Mouse (Mus musculus) T-helper 2 cell (primary cell): ENCODE data around the gene Lmtk3.

Source experiments
- in situ Hi-C: fragments of 300-600 bp; cut with MboI, MseI; formaldehyde crosslinking; loops from one replicate; pipeline ENCODE4 v1.15.1; 2025; ENCODE audit warnings: high pct_unique_total_duplicates

Lmtk3 gene

GRCm38 (mm10) chr7:45783511-45784091, at the start of gene Lmtk3:
Gene Lmtk3 (plus strand): TSS chr7:45783738.
- in situ Hi-C loops = no loop called here

- in situ Hi-C loops = no loop called here
Measured at GRCm38 (mm10) chr7:45739162-45739763, 44.3 kb upstream of the Lmtk3 start.

- in situ Hi-C loops = loop anchor here (5.0 kb wide), 1 partner anchor 182 kb away; the partner anchor contains the start of genes Ccdc114 and Emp3
Measured at GRCm38 (mm10) chr7:45739820-45740219, 43.7 kb upstream of the Lmtk3 start.

GRCm38 (mm10) chr7:45741308-45741707, 42.2 kb upstream of the Lmtk3 start:
- in situ Hi-C loops = loop anchor here (5.0 kb wide), 1 partner anchor 181 kb away; the partner anchor contains the start of genes Ccdc114 and Emp3

DNA sequence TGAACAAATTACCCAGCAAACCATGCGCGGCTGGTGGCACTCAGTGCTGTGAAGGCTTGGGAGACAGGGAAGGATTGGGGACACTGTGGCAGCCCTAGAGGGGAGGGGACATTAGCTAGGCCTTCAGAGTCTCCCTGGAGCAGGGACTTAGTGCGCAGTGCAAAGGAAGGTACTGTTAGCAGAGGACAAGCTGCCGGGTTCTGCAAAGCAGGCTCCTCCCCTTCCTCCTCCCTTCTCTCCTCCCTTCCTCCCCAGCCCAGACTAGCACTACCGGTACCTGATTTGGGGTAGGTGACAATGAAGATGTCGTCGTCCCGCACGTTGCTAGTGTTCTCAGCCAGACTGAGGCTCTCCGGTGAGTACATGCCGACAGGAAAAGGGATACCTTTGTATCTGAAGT, 41.8 kb upstream of the Lmtk3 start:
- in situ Hi-C loops = loop anchor here (5.0 kb wide), 1 partner anchor 181 kb away; the partner anchor contains the start of genes Ccdc114 and Emp3

GRCm38 (mm10) chr7:45742338-45742737, 41.2 kb upstream of the Lmtk3 start:
- in situ Hi-C loops = loop anchor here (5.0 kb wide), 1 partner anchor 180 kb away; the partner anchor contains the start of genes Ccdc114 and Emp3

GRCm38 (mm10) chr7:45744387-45744786, 39.2 kb upstream of the Lmtk3 start:
- in situ Hi-C loops = loop anchor here (5.0 kb wide), 1 partner anchor 178 kb away; the partner anchor contains the start of genes Ccdc114 and Emp3

GRCm38 (mm10) chr7:45746518-45746917, 37.0 kb upstream of the Lmtk3 start:
- in situ Hi-C loops = no loop called here

DNA sequence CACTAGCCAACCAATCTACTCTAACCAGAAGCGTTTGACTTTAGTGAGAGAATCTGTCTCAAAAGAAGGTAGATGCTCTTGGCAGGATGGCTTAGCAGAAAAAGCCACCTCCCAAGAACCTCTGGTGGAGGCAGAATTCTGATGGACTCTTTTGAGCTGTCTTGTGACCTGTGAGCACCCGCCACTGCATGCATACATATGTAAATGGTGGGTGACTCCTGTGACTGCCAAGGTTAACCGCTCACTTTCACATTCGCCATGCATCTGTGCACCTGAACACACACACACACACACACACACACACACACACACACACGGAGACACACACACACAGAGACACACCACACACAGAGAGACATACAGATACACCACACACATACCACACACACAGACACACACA, 36.1 kb upstream of the Lmtk3 start:
- in situ Hi-C loops = no loop called here

GRCm38 (mm10) chr7:45748110-45748509, 35.4 kb upstream of the Lmtk3 start:
- in situ Hi-C loops = no loop called here

- in situ Hi-C loops = no loop called here
Measured at GRCm38 (mm10) chr7:45749401-45749800, 34.1 kb upstream of the Lmtk3 start.

DNA sequence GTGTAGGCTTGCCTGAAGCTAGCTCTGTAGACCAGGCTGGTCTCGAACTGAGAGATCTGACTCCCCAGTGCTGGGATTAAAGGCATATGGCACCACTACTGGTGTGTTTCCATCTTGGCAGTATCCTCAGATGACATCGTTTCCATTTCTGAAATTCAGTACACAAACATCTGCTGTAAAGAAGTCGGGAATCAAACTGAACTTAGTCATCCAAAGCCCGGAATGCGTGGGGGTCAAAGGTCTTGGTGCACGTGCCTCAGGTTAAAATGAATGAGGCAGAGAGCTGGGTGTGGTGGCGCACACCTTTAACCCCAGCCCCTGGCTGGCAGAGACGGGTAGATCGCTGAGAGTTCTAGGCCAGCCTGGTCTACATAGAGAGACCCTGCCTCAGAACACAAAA, 33.4 kb upstream of the Lmtk3 start:
- in situ Hi-C loops = no loop called here

DNA sequence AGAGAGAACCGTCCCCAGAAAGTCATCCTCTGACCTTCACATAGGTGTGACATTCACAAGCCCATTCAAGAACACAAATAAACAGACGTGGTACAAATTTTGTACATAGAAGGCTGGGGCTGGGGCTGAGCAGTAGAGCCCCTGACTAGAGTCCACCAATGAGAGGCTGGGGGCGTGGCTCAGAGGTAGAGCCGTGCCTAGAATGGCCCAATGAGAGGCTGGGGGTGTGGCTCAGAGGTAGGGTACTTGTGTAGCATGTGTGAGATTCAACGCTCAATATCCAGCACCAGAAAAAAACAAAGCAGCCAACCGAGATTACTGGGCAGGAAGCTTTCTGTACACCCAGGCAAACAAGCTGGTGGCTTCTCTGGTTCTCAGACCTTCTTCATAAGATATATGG, 27.8 kb upstream of the Lmtk3 start:
- in situ Hi-C loops = no loop called here

DNA sequence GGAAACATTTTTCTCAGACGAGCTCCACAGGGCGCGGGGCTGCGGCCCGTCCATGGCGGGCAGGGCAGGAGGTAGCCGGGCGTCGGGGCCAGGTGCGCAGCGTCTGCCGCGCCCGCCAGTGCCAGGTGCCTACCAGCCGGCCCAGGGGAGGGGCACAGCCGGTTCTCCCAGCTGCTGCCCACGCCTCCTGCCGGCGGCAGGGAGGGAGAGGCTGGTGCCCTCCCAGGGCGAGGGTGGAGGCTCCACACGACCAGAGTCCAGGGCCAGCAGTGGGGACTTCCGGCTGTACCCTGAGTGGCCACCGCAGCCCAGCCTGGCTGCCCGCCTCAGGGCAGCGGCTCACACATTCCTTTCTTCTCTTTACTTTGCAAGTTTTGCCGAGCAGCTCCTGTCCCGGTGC, 24.1 kb upstream of the Lmtk3 start:
- in situ Hi-C loops = no loop called here

DNA sequence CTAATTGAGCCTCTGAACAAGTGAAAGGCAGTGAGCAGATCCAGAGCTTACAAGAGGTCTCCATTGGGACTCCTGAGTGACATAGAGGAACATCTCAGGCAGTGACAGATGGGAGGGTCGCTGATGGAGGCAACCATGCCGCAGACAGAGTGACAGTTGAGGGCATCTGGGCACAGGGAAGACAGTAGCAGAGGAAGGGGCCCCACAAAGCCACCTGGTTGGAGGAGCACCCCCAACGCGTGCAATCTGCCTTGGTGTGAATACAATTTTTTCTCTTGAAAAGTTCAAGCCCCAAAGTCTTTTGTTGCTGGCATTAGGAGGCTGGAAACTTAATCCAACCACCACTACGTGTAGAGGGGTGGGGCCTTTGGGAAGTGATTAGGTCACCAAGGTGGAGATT, 23.4 kb upstream of the Lmtk3 start:
- in situ Hi-C loops = no loop called here

- in situ Hi-C loops = no loop called here
Measured at GRCm38 (mm10) chr7:45765995-45766394, 17.5 kb upstream of the Lmtk3 start.

DNA sequence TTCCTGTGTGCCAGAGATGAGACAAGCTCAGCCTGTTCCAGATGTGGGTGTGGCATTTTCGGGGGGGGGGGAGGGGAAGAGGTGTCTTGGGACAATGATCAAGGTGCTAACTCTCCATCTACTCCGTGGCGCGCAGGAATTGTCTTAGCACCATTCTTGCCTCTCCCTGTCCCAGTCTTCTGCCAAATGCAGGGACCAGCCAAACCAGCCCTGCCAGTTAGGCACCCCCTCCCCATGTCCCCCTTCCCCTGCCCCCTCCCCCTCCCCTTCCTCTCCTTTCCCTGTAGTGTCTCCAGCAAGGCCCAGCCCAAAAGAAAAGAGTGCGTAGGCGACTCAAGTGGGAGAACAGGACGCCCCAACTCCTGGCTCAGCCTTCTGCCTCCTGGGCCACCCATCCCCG, 16.8 kb upstream of the Lmtk3 start:
- in situ Hi-C loops = no loop called here

- in situ Hi-C loops = no loop called here
Measured at GRCm38 (mm10) chr7:45767500-45767899, 16.0 kb upstream of the Lmtk3 start.

DNA sequence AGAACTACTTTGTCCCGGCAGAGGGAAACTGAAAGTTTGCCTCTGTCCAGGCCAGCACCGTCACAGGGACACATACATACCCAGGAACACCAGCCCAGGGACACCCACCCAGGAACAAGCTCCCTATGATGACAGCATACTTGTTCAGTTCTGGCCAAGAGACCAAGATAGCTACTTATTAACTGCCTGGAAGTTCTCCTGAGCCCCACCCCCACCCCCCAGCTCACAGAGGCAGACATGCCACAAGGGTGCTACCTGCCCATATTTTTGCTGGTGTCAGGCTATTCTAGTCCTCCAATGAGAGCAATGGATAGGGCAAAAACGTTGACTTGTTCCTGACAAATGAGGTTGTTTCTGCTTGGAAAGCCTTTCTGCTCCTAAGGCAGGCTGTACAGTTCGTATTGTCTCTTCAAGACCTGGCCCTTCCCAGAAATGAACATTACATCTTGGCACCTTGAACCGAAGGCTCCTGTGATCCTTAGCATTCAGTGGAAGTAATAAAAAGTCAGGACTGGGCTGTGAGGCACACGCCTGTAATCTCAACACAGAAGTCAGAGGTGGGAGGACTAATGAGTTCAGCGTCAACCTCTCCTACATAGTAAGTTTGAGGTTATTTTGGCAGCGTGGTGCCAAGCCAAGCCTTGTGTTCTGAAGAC, 13.0 kb upstream of the Lmtk3 start:
- in situ Hi-C loops = no loop called here

- in situ Hi-C loops = no loop called here
Measured at GRCm38 (mm10) chr7:45771101-45771500, 12.4 kb upstream of the Lmtk3 start.

DNA sequence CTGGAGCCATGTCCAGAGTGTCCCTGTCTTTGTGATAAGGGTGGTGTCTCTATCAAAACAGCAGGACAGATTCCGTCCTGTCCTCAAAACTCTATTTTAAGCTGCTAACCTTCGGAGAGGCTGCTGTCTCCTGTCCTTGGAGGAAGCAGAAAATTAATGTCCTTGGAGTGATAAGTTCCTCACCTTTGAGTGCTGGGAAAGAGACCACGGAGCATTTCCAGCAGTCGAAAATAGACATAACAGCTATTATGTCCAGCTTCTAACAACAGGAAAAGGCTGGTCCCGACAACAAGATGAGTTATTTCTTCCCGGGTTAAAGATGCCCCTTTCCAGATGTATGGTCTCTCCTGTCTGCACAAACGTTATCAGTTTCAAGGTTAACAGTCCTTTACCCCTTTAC, 8.3 kb upstream of the Lmtk3 start:
- in situ Hi-C loops = no loop called here

- in situ Hi-C loops = no loop called here
Measured at GRCm38 (mm10) chr7:45779081-45779641, 4.4 kb upstream of the Lmtk3 start.

DNA sequence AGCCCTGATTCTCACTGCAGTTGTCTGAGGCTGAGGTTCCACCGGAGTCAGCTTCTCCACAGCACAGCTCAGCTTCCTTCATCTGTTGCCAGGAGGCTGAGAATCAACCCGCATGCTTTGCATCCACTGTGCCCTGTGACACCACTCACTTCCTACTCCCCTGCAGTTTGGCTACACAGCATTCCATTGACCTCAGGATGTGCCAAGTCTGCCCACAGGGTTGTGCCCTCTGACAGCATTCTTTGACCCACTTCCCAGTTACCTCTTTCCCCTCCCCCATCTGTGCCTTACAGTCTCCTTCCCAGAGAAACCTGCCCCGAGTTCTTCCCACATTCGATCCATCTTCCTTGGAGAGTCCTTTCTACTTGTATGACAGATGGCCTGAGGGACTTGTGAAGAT, 1.3 kb upstream of the Lmtk3 start:
- in situ Hi-C loops = no loop called here
